Mouse (Mus musculus): ENCODE measurements around the gene BC003965. TPM values are rescaled to one million over a fixed set of nuclear protein-coding genes. Genes with fewer than 3 reads are reported as not detected.
A peak's percentile ranks its signal among the peaks of the same experiment; 100 is the strongest.

The BC003965 gene
- 9.5 and 10.5 TPM in 2 replicates for polyA plus RNA-seq (2012; rRNA removed)

- peak; percentile 81 for DNase-seq (ENCODE audit: low read depth)
Measured at GRCm38 (mm10) chr17:25184129-25184691, at the start of gene BC003965. Gene BC003965, plus strand, starts transcription at chr17:25184554.

DNA sequence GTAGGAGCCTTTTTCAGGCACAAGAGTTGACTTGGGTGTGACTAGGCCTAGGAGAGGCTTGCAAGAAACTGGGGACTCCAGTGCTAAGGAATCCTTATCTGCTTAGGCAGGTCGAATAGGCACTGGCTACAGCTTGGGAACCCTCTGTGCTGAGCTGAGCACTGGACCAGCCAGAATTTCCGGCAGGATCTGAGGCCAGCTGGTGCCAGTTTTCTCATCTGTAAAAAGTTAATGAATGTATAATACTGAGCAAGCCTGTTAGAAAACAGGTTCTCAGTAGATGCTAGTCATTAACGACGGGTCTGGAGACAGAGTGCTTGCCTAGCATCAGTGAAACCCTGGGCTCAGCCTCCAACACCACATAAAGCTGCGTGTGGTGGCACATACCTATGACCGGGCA is 48.7 kb upstream of the BC003965 start:
- DNase-seq (ENCODE audit: low read depth) = no peak

DNA sequence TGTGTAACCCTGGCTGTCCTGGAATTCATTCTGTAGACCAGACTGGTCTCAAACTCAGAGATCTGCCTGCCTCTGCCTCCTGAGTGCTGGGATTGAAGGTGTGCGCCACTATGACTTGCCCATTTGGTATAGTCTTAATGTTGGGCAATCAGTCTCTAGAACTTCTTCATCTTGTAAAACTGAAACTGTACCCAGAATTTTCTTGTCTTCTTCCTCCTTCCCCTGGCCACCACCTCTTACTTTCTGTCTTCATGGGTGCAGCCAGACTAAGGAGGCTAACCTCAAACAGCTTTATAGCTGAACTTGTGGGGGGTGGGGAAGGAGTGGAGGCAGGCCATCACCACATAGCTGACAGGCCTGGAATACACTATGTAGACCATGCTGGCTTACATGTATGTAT is 45.6 kb upstream of the BC003965 start:
- no peak for DNase-seq (ENCODE audit: low read depth)

DNA sequence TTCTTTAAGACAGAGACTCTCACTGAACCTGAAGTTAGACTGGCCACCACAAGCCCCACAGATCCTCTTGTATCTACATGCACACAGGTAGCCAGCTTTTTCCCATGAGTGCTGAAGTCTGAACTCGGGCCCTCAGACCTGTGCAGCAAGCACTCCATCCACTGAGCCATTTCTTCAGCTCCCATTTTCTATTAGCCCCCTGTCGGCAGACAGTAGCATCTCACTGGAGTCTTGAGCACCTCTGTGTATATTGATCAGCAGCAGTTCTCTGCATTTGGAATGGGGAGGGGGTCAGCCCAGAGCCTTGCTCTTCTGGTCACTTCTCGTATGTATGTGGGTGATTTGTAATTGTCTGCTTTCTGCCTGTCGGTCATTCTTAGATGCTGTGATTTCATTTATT is 44.4 kb upstream of the BC003965 start:
- DNase-seq (ENCODE audit: low read depth) = no peak

DNA sequence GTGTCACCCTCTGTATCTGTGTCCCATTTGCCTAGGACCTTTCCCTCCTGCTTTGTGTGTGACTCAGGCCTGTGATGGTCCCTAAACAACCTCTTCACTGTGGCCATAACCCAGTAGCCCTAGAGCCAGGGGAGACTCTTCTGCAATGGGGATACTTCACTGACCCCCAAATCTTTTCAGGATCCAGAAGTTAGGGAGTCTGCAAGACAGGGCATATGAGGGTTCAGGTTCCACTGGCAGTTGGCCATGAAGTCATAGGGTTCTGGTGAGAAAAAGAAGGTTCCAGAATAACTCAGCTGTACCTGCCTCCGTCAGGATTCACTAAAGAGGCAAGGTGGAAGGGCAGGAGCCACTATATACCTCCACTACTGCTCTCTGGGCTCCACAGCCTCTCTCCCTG is 22.2 kb upstream of the BC003965 start, which contains the start of gene Ccdc154:
Gene Ccdc154 (plus strand): TSS at position 301 of the 400 bp plus-strand sequence.
- no peak for DNase-seq (ENCODE audit: low read depth)

GRCm38 (mm10) chr17:25163387-25163786 is 21.0 kb upstream of the BC003965 start:
- DNase-seq (ENCODE audit: low read depth) = no peak

GRCm38 (mm10) chr17:25164770-25165169 is 19.6 kb upstream of the BC003965 start:
- DNase-seq (ENCODE audit: low read depth) = no peak

DNA sequence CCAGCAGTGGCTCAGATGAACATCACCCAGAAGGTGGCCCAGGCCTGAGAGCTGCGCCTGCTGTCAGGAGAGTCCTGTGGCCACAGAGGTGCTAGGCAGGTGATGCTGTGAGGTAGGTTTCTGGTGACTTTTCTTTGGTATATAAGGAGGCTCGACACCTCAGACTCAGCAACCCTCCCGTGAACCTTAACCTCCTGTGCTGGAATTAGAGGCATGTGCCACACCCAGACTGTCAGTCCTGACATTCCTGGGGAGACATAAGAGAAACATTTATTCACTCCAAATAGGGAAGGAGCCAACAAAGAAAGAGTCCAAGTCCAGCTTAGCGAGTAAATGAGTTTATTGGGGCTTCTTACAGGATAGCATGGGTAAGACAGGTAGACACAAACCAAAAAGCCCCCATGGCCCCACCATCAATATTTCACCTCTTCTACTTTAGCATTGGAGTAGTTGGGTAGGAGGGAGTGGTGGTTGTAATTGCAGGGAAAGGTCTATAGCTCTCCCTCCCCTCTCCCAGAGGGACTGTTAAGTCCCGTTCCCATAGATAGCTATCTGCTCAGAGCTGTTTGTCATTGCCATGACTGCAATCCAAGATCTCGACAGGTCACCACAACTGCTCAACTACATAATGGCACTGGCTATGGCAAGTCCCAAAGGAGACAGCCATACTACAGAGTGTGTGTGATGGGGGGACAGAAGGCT is 18.2 kb upstream of the BC003965 start:
- no peak for DNase-seq (ENCODE audit: low read depth)

GRCm38 (mm10) chr17:25169706-25170105 is 14.6 kb upstream of the BC003965 start:
- no peak for DNase-seq (ENCODE audit: low read depth)

DNA sequence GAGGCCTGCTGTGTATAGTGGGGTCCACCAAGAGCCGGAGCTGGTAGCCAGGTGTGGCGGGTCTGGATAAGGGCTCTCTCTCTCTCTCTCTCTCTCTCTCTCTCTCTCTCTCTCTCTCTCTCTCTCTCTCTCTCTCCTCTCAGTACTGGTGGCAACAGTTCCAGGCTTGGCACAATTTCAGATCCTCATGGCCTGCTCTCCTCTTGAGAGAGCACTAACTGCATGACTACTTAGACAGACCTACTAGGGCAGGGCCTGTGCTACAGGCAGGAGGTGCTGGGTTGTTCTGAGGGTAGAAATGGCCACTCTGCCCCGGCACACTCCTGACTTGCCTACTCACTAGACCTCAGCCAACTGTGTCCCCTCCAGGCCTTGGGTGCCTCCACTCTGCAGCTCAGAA is 11.8 kb upstream of the BC003965 start:
- no peak for DNase-seq (ENCODE audit: low read depth)

- no peak for DNase-seq (ENCODE audit: low read depth)
Measured at GRCm38 (mm10) chr17:25175411-25175810, 8.9 kb upstream of the BC003965 start, which contains the start of gene Gm38655. Gene Gm38655, minus strand, starts transcription at chr17:25175471.

- DNase-seq (ENCODE audit: low read depth) = no peak
Measured at GRCm38 (mm10) chr17:25183232-25183631, 1.1 kb upstream of the BC003965 start.

DNA sequence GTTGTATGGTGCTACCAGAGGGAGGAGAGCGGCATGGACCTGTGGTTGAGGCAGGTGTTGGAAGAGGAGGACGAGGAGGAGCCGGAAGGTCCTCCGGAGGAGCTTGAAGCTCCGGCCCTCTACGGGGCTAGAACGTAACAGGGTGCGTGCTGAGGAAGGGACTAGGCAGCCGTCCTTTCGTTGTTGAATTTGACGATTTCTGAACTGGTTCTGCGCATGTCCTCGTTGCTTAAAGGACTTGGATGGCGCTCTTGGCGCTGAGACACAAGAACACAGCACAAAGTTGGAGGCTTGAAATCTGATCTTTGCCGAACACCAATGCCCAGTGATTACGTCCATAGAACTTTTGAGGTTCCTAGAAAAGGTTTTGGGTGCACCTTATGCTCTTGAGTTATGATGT is 607 bp downstream of the BC003965 start:
- no peak for DNase-seq (ENCODE audit: low read depth)

DNA sequence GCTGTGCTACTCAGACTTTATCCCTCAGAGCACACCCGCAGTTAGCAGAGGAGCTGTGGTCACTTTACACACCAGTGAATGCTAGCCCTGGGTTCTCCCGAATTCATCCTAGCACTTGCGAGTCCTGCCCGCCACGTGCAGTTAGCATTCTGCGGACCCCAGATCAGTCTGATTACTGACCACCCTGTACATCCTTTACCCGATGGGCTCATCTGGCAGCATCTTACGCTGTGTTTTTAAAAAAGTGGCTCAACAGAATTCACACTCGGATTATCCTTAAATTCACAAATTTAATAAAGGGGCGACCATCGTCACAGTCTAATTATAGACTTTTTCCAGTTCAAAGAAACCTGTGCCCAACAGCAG is 3.4 kb downstream of the BC003965 start:
- DNase-seq (ENCODE audit: low read depth) = no peak

GRCm38 (mm10) chr17:25188150-25189031 is 4.0 kb downstream of the BC003965 start, which contains the start of gene Unkl:
Gene Unkl, plus strand, starts transcription at chr17:25188397.
- no peak for DNase-seq (ENCODE audit: low read depth)

GRCm38 (mm10) chr17:25189091-25189490 is 4.7 kb downstream of the BC003965 start:
- no peak for DNase-seq (ENCODE audit: low read depth)

- no peak for DNase-seq (ENCODE audit: low read depth)
Measured at GRCm38 (mm10) chr17:25202401-25202800, 18.0 kb downstream of the BC003965 start.

DNA sequence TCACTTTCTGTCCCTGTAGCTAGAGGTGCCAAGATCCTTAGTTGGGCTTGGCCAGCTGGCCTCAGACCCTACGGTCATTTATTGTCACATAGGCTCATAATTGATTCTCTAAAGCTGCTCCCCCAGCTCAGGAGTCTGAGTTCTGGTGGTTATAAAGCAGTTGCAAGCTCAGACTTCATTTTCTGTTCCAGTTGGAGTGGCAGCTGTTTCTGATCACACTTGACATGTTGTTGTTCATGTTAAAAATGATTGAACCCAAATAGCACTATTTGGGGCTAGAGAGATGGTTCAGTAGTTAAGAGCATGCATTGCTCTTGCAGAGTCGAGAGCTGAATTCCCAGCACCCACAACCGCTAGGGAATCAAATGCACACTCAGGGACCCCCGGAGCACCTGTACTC is 25.7 kb downstream of the BC003965 start:
- DNase-seq (ENCODE audit: low read depth) = no peak

DNA sequence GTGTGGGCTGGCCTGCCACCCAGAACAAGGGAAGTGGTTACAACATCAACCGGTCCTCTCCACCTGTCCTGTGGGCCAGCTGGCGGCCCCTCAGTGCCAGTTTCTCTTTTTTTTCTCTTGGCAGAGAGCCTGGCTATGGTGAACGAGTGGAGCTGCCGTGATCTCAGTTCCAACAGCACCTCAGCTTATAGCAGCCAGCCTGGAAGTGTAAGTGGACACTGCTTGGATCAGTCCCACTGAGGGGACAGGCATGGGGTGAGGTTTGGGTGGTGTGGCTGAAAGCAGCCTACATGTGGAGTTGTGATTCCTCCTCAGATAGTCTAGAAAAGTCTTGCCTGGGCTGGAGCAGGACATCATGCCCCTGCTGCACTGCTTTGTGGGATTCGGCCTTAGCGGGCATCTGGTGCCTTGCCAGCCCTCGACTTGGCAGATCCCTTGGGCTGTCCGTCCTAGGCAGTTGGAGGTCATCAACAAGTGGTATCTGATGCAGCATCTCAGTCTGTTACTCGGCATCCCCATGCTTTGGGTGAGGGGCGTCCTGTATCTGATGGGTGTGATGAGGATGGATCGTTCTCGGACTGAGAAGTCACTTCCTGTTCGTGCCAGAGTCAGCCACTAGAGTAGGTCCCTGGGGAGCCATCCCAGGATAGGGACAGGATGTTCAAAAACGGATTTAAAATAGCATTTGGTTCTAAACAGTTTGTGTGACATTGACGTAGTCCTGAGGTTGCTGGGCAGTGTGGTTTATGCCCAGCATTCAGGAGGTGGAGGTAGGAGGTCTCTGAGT is 26.5 kb downstream of the BC003965 start:
- no peak for DNase-seq (ENCODE audit: low read depth)

DNA sequence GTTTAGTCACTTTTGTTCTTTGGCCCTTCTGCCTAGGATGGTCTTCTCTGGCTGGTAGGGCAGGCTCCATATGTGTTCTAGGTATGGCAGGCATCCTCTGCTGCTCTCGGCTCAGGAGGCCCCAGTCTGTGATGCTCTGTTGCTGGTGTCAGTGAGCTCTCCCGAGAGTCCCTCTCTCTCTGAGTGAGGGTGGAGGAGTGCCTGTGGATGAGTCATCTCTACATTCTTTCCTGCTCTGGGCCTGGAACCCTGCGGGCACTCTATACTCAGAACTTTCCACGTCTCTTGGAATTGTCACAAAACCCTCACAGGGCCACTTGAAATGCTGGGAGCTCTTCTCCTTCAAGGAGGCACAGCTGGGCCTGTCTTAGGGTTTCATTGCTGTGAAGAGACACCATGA is 27.4 kb downstream of the BC003965 start:
- no peak for DNase-seq (ENCODE audit: low read depth)

GRCm38 (mm10) chr17:25215431-25215830 is 31.1 kb downstream of the BC003965 start:
- DNase-seq (ENCODE audit: low read depth) = no peak

GRCm38 (mm10) chr17:25218967-25219366 is 34.6 kb downstream of the BC003965 start:
- DNase-seq (ENCODE audit: low read depth) = no peak
